Mouse (Mus musculus) ES-E14 (cell line): ENCODE data around the gene Cux2. TPM values are rescaled to one million over a fixed set of nuclear protein-coding genes. Genes with fewer than 3 reads are reported as not detected.

Experiments used
- DNase-seq: peaks from one replicate; pipeline ENCODE4 v3.0.0-alpha.2; 2013; ENCODE audit warnings: low read depth, low spot score
- H3K27ac ChIP-seq: 2 replicates; pipeline ENCODE4 v1.5.1; 2012; ENCODE audit warnings: low read depth, mild to moderate bottlenecking, low read length, moderate library complexity, mixed read lengths; ENCODE audit not compliant: poor library complexity, insufficient read depth, severe bottlenecking
- H3K36me3 ChIP-seq: 2 replicates; pipeline ENCODE4 v1.6.1; 2012; ENCODE audit warnings: mild to moderate bottlenecking, low read length, moderate library complexity, mixed read lengths; ENCODE audit not compliant: control insufficient read depth, poor library complexity, insufficient read depth, severe bottlenecking
- H3K4me1 ChIP-seq, 2 experiments: fragments of 150-350 bp in 1 of 2; sonication (generic) in 1 of 2; 2 replicates each; pipeline ENCODE4 v1.6.1; 2012; ENCODE audit warnings: low read length in 2 of 2, mild to moderate bottlenecking in 1 of 2, mixed read lengths in 1 of 2; ENCODE audit not compliant: control insufficient read depth in 2 of 2, insufficient read depth in 2 of 2, poor library complexity in 1 of 2
- H3K4me3 ChIP-seq, 2 experiments: fragments of 150-350 bp in 1 of 2; sonication (generic) in 1 of 2; 2 replicates each; pipeline ENCODE4 v1.5.1; 2012; ENCODE audit warnings: low read length in 2 of 2, low read depth in 1 of 2, mild to moderate bottlenecking in 1 of 2, mixed read lengths in 1 of 2; ENCODE audit not compliant: insufficient read depth in 1 of 2, poor library complexity in 1 of 2, severe bottlenecking in 1 of 2
- H3K9ac ChIP-seq: 2 replicates; pipeline ENCODE4 v1.6.1; 2012; ENCODE audit warnings: low read depth, mild to moderate bottlenecking, low read length, mixed read lengths; ENCODE audit not compliant: poor library complexity, insufficient read depth, severe bottlenecking
- H3K9me3 ChIP-seq: fragments of 150-350 bp; sonication (generic); 2 replicates; pipeline ENCODE4 v1.6.1; 2012; ENCODE audit warnings: low read depth, mild to moderate bottlenecking, low read length; ENCODE audit not compliant: control insufficient read depth, insufficient read depth
- CHD2 ChIP-seq: IDR thresholded peaks from 2 replicates; pipeline ENCODE4 v1.6.1; 2014; ENCODE audit warnings: mild to moderate bottlenecking, low read depth, low read length, inconsistent platforms
- HCFC1 ChIP-seq: IDR thresholded peaks from 2 replicates; pipeline ENCODE4 v1.6.1; 2012; ENCODE audit warnings: low read length, inconsistent platforms, borderline replicate concordance; ENCODE audit not compliant: insufficient read depth
- MAFK ChIP-seq: IDR thresholded peaks from 2 replicates; pipeline ENCODE4 v1.6.1; 2014; ENCODE audit warnings: mild to moderate bottlenecking, low read depth, low read length, inconsistent platforms; ENCODE audit not compliant: insufficient read depth
- ZC3H11A ChIP-seq: IDR thresholded peaks from 2 replicates; pipeline ENCODE4 v1.6.1; 2012; ENCODE audit warnings: low read depth, mild to moderate bottlenecking, inconsistent platforms, low read length, borderline replicate concordance
- ZNF384 ChIP-seq: IDR thresholded peaks from 2 replicates; pipeline ENCODE4 v1.6.1; 2012; ENCODE audit warnings: low read depth, low read length, inconsistent platforms
- in situ Hi-C, 2 experiments: fragments of 600-800 bp; cut with MboI; formaldehyde crosslinking; loops; one replicate each; pipeline ENCODE4 v1.15.1; 2025; ENCODE audit warnings: low sequenced_read_pairs in 2 of 2, inconsistent platforms in 1 of 2; ENCODE audit not compliant: unreplicated experiment in 2 of 2
- total RNA-seq: library from RNA; depleted of rRNA; stranded (reverse); fragments of 300-350 nt; gene quantifications from 2 replicates; pipeline ENCODE4 v1.2.3, GENCODE M21; 2012

Cux2 gene
- total RNA-seq, 1 experiment: 1.8 TPM

DNA sequence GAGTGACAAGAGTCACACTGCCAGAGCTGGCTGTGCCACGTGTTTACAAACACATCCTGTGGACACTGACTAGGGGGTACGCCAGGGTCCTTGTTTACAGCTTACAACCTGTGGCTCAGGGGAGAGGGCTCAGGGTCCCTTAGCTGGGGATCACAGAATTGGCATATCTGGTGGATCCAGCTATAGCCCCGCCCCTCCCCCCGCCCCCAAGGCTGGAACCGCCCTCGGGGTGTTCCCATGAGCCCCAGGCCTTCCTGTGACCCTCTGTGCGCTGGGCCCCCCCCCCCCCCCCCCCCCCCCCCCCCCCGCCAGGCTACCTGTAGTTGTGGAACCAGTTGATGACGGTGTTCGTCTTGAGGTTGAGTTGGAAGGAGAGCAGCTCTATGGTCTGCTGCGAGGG lies 185.6 kb downstream of the Cux2 start:
- no peak for DNase-seq
- TF ChIP-seq MAFK (no peak), CHD2 (no peak), ZNF384 (no peak)
- peak overlapping the region; percentile 48 to 60; a peak in 3 of 4 replicates for H3K4me3 ChIP-seq
- no peaks in the 10 kb centered on the region for H3K9me3 ChIP-seq
- peaks cover 0 to 18% of the 10 kb centered on the region in 2 experiments; a peak in 1 of 4 replicates for H3K4me1 ChIP-seq
- in situ Hi-C loops: loop anchor here (10.0 to 25.0 kb wide), 2 partner anchors 200 to 223 kb away; no protein-coding TSS in a partner anchor
- H3K36me3 ChIP-seq: no peaks in the 10 kb centered on the region
- no peak overlapping the region for H3K27ac ChIP-seq
- H3K9ac ChIP-seq: peak overlapping the region; percentile 55; the same call in 1 of the 2 replicates

DNA sequence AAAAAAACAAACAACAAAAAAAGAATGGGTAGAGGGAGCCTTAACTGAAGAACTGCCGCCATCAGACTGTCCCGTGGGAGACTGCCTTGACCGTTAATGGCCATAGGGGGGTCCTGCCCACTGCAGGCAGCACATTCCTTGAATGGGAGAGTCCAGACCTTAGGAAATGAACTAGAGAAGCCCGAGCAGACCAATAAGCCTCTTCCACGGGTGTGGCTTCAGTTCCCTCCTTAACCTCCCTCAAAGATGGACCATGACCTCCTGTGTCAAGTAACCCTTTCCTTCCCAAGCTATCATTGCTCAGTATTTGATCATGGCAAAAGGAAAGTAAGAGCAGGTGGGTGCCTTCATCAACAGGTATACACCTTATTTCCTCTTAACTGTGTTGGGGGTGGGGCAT lies 187.9 kb downstream of the Cux2 start:
- no peak for DNase-seq
- H3K9ac ChIP-seq: no peak overlapping the region
- H3K9me3 ChIP-seq: no peaks in the 10 kb centered on the region
- no peak overlapping the region for H3K4me3 ChIP-seq
- in situ Hi-C loops: loop anchor here (10.0 to 25.0 kb wide), 2 partner anchors 203 to 225 kb away; no protein-coding TSS in a partner anchor
- no peaks in the 10 kb centered on the region for H3K36me3 ChIP-seq
- no peak for TF ChIP-seq HCFC1
- TF ChIP-seq MAFK: no peak
- TF ChIP-seq ZNF384: no peak
- TF ChIP-seq CHD2: no peak
- no peak for TF ChIP-seq ZC3H11A
- no peak overlapping the region for H3K27ac ChIP-seq
- H3K4me1 ChIP-seq: peaks cover 0 to 13% of the 10 kb centered on the region in 2 experiments; a peak in 1 of 4 replicates

DNA sequence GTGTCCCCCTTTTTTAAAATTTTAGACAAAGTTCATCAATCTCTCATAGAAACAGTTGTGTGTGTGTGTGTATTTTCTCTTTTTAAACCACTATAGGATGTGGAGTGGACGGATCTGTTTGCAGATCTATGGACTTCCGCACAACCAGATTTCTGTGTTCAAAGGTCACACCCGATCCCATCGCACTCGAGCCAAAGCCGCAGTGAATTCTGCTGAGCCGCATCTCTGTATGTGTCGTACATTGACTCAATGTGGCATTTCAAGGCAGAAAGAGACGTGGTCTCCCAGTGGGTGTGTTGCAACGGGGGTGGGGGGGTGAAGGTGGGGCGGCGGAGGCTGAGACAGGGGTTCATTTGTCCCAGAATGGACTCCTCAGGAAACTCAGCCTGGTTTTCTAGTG lies 191.5 kb downstream of the Cux2 start:
- DNase-seq: no peak
- Histone ChIP-seq H3K9ac (no peak overlapping the region), H3K4me1 (peaks cover 0 to 9% of the 10 kb centered on the region in 2 experiments; a peak in 1 of 4 replicates), H3K9me3 (no peaks in the 10 kb centered on the region), H3K36me3 (no peaks in the 10 kb centered on the region; the same call in 1 of the 2 replicates), H3K27ac (no peak overlapping the region), H3K4me3 (no peak overlapping the region)
- TF ChIP-seq MAFK (no peak), CHD2 (no peak), HCFC1 (no peak), ZNF384 (no peak), ZC3H11A (no peak)
- in situ Hi-C loops: loop anchor here in 1 of 2 experiments (25.0 kb wide), 1 partner anchor 229 kb away; no protein-coding TSS in a partner anchor

DNA sequence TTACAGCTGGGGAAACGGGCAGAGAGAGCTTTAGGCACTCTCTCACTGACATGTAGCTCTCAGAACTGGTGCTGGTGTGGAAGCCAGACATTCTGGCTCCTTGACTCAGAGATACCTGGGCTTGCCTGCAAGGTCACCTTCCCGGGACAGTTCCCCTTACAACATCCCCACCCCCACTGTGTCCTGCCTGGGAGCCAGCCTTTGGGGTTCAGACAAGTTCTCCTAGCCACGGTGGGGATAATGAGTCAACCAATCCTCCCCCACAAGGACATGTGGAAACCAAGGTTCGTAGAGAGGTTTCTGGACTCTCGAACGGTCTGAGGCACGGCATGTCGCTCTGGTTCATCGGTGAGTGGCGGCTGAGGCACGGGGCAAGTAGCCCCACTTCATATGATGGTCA lies 193.2 kb downstream of the Cux2 start:
- H3K4me1 ChIP-seq: peaks cover 2 to 13% of the 10 kb centered on the region in 2 experiments; a peak in 2 of 4 replicates
- H3K9me3 ChIP-seq: no peaks in the 10 kb centered on the region
- no peak overlapping the region for H3K27ac ChIP-seq
- DNase-seq: no peak
- no peaks in the 10 kb centered on the region; the same call in 1 of the 2 replicates for H3K36me3 ChIP-seq
- in situ Hi-C loops: loop anchor here in 1 of 2 experiments (25.0 kb wide), 1 partner anchor 231 kb away; no protein-coding TSS in a partner anchor
- H3K9ac ChIP-seq: no peak overlapping the region
- H3K4me3 ChIP-seq: no peak overlapping the region
- no peak for TF ChIP-seq HCFC1
- no peak for TF ChIP-seq MAFK
- TF ChIP-seq ZC3H11A: no peak
- TF ChIP-seq ZNF384: no peak
- TF ChIP-seq CHD2: no peak
